Mouse (Mus musculus) megakaryocyte progenitor cell, adult 5-6 weeks (primary cell): ENCODE measurements at regions not wholly inside any gene's neighbourhood (a gene's known extent, or its start where the extent isn't known, plus 50 kb on each side); places are given as distances from the start of the nearest gene placed in this dataset.

ENCODE experiments used
- ATAC-seq: replicated peaks from 2 replicates; pipeline ENCODE4 v1.8.0; 2016; ENCODE audit warnings: mild to moderate bottlenecking, moderate TSS enrichment, inconsistent platforms; ENCODE audit not compliant: poor library complexity

DNA sequence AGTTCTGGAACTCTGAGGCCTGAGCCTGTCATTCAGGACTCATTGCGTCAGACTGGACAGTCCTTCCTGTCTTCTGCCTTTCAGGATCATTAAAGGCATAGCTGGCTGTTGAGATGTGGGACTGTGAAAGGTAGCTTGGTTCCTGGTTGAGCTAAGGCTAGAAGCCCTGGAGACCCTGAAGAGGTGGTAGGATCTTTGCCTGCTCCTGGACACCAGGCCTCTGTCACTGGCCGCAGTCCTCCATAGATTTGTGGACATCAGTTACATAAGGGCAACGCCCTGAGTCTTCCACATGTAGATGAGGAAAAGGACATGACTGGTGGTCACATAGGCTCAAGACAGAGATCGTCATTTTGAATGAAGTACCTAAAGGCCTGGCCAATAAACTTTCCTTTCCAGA, 127.9 kb downstream of the Opa1 start:
- ATAC-seq, result no peak

DNA sequence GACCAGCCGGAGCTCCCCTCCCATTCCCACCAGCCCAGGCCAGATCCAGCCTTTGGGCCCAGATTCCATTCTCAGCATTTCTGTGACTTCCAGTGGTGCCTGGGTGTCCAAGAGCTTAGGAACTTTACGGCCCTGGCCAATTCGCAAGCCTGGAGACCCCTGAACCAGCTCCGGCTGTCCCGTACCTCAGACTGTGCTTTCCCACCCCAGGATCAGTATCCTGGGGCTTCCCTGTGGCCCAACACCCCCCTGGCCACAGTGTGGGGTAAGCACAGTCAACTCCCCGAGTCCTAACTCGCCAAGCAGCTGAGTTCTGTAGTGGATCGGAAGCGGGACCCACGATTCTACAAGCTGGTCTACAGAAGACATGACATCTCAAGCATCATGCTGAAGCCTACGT, 128.5 kb downstream of the Opa1 start:
- ATAC-seq, result no peak

DNA sequence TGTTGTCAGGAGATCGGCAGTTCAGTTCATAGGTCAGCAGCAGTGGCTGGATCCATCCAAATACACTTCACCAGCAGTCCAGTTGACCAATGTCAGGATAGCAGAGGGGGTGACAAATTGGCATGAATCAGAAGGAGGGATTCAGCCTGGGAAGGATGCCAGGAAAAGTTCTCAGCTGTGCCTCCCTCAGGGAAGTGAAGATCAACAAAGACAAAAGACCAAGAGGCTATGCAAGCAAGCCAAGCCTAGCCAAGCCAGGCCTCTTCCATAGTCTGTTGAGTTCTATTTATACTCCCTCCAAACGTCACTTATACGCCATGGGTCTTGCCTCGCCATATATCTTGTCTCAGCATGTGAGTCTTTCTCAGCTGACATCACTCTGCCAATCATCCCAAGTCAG, 129.9 kb downstream of the Opa1 start:
- no peak for ATAC-seq

DNA sequence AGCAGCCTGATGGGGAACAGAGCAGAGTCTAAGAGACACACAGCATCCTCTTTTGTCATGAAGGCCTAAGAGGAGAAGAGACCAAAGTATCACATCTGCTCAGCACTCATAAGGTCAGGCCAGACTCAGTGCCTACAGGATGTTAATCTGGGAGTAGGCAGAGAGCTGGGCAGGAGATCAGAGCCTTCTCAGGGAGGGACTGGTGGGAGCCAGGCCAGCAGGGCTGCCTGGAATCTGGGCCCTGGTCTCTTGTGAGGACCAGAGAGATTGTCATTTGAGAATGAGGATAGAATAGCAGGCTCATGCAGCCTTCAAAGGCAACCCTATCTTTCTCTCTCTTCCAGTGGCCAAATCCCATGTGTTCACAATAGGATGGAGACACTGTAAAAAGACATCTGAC, 132.3 kb downstream of the Opa1 start:
- ATAC-seq, result no peak

DNA sequence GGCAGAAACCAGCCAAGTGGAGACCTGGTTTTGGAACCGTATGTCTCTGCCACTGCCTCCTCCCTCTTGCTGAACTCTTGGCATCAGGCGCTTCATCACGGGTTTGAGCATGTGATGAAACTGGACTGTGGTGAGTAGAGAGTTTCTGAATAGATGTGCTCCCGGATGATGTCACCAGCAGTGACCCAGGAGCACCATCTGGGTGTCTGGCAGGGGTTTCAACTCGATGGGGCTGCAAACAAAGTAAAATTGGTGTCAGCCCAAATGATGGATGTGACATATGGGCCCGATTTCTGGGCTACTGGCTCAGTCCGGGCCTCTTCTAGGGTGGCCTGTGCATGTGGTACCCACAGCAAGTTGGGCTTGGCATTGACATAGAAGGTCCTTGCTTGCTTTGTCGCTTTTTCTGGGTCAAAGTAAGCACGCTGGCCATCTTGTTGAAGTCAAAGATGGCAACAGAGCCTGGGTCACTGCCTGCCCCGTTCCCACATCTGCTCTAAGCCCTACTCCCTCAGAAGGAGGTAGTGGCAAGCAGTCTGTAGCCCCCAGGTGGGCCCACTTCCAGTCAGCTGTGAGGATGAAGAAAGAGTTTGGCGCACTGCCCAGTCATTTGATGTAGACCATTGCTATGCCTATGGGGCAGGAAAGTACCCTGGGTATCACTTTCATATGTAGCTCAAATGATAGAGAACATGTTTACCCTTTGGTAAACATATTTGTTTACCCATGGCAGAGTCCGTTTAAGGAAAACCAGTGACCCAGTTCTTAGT, 133.0 kb downstream of the Opa1 start:
- ATAC-seq, result no peak

DNA sequence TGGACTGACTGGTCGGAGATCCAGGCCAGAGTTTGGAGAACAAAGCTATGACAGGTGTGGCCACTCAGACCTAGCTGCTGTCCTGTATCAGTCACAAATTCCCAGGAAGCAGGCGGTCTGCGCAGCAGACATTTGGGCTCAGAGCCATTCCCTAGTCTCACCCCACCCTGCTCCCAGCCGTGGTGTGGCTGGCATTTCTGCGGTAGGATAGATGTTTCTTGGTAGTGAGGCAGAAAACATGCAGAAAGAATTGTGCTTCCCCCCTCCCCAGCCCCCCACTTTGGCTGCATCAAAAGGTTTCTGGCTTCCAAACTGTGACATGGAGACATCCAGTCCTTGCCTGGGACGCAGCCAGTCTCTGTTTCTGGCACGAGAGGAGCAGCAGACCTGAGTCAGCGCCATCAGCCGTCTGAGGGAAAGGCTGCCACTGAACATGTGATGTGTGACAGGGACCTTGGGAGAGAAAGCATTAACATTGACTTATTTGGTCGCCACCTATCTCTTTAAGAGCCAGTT, 135.5 kb downstream of the Opa1 start:
- no peak for ATAC-seq

DNA sequence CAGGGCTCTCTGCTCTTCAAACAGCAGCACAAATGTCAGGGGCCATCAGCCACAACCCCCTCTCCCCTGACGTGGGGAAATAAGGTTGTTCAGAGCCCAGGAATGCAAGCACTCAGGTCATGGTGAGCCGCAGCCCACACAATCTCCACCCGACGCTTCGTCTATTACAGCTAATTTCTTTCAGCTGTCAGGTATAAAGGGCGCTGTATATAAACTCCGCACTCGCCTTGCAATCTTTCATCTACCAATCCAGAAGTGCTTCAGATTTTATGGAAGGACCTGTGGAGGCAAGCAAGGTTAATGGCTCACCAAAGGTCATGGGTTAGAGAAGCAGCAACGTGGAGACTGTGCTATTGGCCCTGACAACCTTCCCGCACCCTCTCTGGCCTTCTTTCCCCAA, 139.8 kb downstream of the Opa1 start:
- no peak for ATAC-seq

DNA sequence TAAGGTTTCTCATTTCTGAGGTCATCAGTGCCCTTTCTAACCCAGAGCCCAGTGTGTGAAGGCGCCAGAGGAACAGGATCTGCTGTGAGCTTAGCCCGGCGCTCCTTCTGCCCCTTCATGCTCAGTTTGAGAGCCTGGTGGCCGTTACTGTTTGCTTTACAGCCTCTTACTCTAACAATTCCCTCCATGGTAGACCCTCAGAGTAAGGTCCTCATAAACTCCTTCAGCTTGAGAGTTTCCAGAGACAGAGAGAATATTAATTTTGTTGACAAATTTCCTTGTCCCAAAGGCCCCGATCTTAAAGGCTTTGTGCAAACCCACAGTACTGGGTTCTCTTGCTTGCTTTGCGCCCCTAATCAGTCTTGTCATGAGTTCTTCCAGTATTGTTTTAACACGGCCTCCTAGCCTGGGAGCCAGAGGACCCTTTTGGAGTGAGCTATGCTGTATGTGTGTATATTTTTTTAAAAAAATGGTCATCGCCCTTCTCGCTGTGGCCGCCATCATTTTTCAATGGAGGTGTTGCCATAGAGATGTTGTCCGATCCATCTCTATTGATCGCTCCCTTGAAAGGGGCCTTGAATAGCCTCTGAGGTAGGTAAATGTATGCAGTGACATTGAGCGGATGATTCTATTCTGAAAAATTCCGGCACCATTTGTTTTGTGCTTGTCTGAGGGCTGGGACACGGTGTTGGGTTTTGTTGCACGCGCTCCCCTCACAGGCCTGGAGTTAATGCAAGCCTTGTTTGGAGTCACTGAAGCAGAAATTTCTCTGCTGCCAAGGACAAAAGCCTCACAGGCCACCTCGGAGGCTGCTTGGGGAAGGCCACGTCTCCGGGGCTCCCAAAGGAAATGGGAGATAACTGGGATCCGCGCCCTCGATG, 140.7 kb downstream of the Opa1 start:
- ATAC-seq, result no peak

DNA sequence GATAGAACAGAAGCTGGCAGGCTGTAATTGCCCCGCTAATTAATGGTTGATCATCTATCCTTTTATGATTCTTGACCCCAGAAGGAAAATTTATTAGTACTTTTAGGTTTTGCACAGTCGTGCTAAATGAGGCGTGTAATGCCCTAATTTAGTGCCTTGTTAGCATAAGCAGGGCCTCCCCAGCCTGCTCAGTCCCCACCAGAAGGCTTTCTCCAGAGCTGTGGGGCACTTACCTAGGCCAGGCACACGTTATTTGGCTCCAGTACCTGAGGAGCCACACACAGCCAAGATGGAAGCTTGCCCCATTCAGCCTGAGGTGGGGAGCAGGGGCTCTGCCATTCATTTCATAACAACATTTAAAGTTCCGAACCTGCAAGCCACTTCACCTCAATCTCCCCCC, 146.0 kb downstream of the Opa1 start:
- ATAC-seq, result no peak

DNA sequence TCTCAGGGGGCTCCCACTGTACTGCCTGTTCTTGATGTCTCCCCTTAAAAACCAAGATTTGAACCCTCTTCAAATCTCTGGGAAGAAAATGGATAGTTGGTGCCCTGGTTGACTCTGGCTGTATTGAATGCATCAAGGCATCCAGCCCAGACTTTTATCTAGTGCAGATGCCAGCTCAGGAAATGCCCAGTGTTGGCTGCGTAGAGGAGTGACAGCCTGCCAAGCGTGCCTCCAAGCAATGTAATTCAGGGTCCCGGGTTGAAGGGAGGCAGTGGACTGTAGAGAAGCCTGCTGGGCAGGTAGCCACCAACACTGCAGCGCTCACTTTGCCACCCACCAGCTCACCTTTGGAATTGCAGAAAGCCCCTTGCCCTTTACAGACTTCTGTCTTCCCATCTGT, 146.4 kb downstream of the Opa1 start:
- no peak for ATAC-seq

DNA sequence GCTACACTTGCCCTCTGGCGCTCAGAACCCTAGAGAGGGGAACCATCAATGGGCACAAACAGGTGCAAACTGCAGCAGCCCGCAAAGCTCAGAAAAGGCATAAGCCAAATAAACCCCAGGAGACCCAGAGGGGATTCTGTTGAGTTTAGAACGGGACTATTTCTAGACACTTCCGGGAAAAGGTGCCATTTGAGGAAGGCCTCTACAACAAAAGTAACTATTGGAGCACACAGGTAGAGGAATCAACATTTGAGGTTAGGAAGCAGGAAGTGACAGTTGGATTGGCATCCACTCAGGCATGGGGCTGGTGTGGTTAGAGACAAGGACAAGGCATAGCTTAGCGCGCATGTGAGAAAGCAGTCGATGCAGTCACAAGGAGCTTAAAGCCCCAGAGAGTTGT, 148.3 kb downstream of the Opa1 start:
- 0 out of 2 replicates have a peak, but pooled peaks have one; percentile 11 for ATAC-seq

DNA sequence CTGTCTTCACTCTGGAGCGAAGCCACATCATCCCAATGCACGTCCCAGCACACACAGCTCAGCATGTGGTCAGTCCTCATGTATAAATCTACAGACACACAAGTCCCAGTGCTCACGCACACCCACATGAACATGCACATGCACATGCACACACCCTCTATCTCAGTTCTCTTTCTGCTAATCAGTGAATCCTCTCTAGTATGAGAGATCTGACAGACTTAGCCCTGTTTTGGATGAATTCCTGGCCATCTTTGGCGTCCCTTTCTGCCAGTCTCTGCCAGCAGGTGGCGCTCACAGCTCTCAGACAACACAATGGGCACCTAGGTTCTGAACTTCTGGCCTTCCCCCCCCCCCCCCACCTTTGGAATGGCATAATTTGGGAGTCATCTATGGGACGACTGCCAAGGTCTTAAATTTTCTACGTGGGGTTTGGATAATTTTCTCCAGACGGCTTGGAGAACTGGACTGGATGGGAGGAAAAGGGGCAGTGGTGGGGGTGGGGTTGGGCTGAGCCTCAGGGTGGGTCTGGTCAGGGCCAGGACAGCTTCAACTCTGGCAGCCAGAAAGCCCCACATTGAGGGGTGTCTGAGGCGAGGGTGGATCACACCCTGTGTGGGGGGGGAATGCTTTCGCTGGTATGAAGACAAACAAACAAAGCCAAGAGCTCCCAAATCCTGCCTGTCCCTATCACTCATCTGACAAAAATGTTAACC, 149.8 kb downstream of the Opa1 start:
- ATAC-seq, result peak; percentile 73

DNA sequence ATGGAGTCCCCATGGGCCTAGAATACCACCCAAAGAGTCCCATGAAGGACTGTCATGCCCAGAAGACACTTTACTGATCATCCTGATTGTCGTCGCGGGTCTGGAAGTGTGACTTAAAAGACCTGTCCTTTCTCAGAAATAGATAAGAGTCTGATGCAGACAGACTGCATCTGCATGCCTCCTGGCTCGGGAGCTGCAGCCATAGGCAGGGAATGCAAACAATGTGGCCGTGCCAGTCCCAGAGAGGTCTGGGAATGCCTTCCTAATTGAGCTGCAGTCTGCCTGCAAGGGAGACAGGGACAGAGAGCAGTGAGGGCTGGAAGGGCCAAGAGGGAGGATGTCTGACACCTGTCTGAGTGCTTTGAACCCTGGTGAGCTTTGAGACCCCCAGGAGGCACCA, 150.9 kb downstream of the Opa1 start:
- no peak for ATAC-seq

DNA sequence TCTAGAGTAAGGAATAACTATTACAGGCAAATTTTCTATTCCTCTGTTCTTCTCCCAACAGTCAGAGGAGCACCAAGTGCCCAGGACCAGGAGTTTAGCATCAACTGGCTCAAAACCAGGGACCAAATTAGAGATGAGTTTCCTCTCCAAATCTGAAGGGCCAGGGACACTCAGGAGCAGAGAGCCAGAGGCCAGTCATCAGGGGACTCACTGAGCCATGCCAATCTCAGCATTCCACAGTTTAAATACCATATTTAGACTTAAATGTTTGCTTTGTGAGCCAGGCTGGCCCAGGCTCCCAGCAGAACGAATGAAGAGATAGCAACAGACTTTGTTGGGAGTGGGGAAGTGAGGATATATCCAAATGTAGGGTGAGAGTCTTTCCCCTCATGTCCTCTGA, 153.8 kb downstream of the Opa1 start:
- no peak for ATAC-seq

DNA sequence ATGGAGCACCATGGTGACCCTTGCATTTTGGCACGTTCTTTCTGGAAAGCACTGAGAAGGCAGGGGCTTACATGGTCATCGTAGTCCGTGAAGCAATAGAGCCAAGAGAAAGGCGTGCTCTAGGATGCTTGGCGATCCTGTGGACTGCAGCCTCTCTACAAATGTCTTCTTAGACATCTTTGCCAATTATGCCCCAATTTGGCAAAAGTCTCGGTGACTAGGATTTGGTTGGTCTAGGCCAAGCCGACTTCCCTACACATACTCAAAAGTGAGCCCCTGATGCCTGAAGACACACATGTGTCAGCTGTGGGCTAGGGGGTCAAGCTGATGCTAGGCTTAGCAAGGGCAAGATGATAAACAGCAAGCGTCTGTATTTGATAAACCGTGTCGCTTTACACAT, 154.7 kb downstream of the Opa1 start:
- ATAC-seq, result no peak

DNA sequence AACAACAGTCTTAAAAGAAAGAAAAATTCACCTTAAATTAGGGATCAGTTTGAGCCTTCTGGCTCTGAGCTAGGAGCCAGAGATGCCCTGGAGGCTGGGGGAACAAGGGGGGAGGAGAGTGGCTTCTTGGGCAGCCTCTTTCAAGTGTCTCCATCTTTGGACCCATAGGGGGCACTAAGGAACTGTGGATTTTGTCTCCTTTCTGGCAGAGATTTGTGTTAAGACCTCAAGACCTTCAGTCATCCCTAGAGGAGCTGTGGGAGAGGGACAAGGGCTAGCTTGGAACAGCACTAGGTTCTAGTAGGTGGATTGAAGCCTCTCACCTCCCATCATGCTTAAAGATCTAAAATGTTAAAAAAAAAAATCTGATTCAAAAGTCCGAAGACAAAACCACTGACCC, 155.2 kb downstream of the Opa1 start:
- peak; percentile 62 for ATAC-seq

DNA sequence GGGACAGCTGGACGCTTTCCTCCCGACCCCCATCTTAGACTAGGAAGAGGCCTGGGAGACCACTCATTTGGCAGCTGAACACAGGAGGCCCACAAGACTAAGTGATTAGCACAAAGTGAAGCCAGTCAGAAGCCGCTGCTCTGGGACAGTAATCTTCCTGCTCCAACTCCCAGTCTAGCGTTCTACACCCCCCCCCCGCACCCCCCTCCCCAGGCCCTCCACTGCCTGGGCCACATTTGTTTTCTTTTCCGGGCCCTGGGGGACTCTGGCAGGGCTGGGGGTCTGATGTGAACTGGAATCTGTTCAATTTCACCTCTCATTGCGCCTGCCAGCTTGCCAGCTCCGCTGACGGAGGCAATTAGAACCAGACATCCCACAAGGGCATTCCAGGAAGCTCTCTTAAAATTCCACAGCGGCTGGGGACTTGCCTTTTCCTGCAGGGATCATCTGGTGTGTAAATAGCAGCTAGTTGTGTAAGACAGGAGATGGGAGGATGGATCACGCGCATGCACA, 155.7 kb downstream of the Opa1 start:
- no peak for ATAC-seq

DNA sequence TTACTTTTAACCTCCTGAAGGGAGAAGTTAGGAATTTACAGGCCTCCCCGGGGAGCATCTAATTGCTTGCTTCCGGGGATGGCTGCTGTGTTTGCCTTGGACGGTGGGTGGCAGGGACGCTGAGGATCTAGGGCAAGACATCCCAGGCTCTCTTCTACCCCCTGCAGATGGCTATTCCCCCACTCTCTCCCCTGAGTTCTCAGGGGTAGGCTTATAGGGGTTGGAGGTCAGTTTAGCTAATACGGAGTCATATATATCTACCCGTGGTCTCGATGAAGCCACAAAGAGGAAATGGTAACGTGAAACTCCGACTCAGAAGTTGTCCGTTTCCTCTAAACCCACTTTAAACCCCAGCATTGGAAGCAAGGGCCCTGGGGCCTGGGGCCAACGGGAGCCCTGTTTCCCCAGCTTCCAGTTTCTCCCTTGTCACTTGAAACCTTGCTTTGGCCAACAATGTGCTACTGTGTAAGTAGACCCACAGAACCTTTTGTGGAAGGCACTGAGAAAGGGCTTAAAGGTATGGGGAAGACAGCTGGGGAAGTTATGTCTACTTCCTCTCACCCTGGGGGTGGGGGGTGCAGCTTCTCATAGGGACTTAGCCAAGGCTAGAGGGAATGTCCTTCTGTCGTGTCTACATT, 156.4 kb downstream of the Opa1 start:
- ATAC-seq, result peak; percentile 65

DNA sequence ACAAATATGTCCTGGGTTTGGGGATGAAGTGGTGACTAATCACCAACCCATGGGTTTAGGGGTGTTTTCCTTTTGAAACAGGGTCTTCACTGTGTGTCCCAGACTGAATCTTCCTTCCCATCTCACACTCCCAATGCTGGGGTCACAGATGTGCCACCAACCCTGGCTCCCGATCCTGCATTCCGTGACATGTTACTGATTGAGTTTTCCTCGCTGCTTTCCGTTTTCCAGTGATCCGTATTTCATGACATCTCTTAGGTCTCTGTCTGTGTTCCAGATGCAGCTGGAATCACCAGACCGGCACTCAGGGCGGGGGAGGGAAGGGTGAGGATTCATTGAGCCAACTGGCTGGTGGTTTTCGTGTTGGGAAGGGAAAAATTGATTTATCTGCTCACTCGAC, 157.1 kb downstream of the Opa1 start:
- no peak for ATAC-seq

DNA sequence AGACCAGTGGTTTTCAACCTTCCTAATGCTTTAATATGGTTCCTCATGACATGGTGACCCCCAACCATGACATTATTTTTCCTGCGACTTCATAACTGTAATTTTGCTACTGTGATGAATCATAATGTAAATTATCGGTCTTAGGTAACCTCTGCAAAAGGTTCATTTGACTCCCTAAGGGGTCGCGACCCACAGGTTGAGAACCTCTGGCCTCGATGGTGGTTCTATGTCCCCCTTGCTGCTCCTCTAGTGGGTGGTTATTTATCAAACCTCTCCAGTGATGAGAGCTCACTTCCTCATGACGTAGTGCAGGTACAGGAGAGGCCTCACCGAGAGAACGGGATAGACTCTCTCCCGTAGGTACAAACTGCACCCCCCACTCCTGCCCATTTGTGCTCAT, 158.9 kb downstream of the Opa1 start:
- no peak for ATAC-seq
